Mouse (Mus musculus): Measurements from ENCODE around the gene Tmem43.

GRCm38 (mm10) chr6:91514737-91515362, 41.3 kb downstream of the Tmem43 start:
- no peak for TF ChIP-seq POLR2A (IDR thresholded peaks at IDR 0.05; ENCODE audit: low read depth, low read length)
- no peak for TF ChIP-seq CTCF (conservative IDR thresholded peaks at IDR 0.05; ENCODE audit: insufficient read depth, insufficient read length, low read depth, low read length)
